Mouse (Mus musculus): Measurements from ENCODE around the gene Ylpm1.

DNA sequence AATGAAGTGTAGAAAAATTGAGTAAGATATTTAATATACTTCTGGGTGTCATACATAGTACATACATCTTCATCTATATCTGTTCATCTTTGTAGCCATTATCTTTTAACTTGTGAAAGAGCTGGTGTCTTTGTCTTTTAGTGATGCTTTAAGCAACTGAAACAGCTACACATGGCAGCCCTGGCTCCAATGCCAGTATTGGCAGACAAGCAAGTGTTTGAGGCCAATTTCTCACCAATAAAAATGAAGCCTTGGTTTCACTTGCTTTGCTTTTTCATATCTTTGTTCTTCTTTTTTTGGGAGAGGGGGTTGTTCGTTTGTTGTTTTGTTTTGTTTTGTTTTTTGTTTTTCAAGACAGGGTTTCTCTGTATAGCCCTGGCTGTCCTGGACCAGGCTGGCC lies 10.1 kb downstream of the Ylpm1 start:
- no peak for TF ChIP-seq CTCF (IDR thresholded peaks at IDR 0.05; ENCODE audit: low read depth)
- TF ChIP-seq EP300 (IDR thresholded peaks at IDR 0.05; ENCODE audit: low read depth), result no peak

Data from liver, embryonic 14.5 days (tissue).